In genomic region chr17:36000349-36000748, GRCm38 (mm10) we compare ENCODE assay signal across 20 mouse cellular contexts. TPM values are rescaled to one million over a fixed set of nuclear protein-coding genes. Genes with fewer than 3 reads are reported as not detected.
A peak's percentile ranks its signal among the peaks of the same experiment; 100 is the strongest.
DNase-seq lines count a peak whose midpoint lies in the region; ATAC-seq and TF ChIP-seq lines count a peak whose summit lies in the region.
"Had no signal": no experiment of that assay in that cellular context is flagged by ENCODE, and none has a peak within 500 bp of the region (broad histone marks: within the 10 kb centered on the region; RNA-seq: fewer than 3 reads in every experiment).

No protein-coding gene starts in this region.

- no peak for TF ChIP-seq EP300 in liver, embryonic 14.5 days (IDR thresholded peaks at IDR 0.05; ENCODE audit: low read depth)

- peaks cover 38% of the 10 kb centered on the region for H3K9me3 ChIP-seq in megakaryocyte, embryonic 14.5 days
- peaks cover 13% of the 10 kb centered on the region for H3K9me3 ChIP-seq in liver, embryonic 14.5 days (ENCODE audit: control insufficient read depth, low read length)
- H3K9me3 ChIP-seq: embryonic facial prominence, embryonic 13.5 days; forebrain, embryonic 12.5 days; limb, embryonic 13.5 days; neural tube, embryonic 15.5 days; stomach, embryonic 15.5 days had no signal

- H3K36me3 ChIP-seq in megakaryocyte, embryonic 14.5 days (replicated peaks; ENCODE audit: low read length) = peaks cover 61% of the 10 kb centered on the region
- peaks cover 10% of the 10 kb centered on the region for H3K36me3 ChIP-seq in liver, embryonic 14.5 days (replicated peaks; ENCODE audit: control insufficient read depth, insufficient read depth, low read depth)
- H3K36me3 ChIP-seq in splenic B cell, adult 2 months (ENCODE audit: control insufficient read depth, insufficient read depth, low read length, poor library complexity, severe bottlenecking) = no peaks in the 10 kb centered on the region
- H3K36me3 ChIP-seq: embryonic facial prominence, embryonic 13.5 days; forebrain, embryonic 12.5 days; limb, embryonic 13.5 days; neural tube, embryonic 15.5 days; stomach, embryonic 15.5 days had no signal

- ATAC-seq in megakaryocyte, adult 5-6 weeks (ENCODE audit: poor library complexity, severe bottlenecking) = no peak
- ATAC-seq in liver, embryonic 14.5 days (ENCODE audit: insufficient read depth) = no peak
- ATAC-seq: intestine, postnatal 0 days had no signal

- peak overlapping the region; percentile 47 for H3K4me3 ChIP-seq in megakaryocyte, embryonic 14.5 days (replicated peaks)
- H3K4me3 ChIP-seq in embryonic fibroblast, embryonic 13.5 days (ENCODE audit: insufficient read depth, low read length) = no peak overlapping the region
- H3K4me3 ChIP-seq in liver, embryonic 14.5 days (ENCODE audit: insufficient read depth in 1 of 2, low read depth in 2 of 2, low read length in 2 of 2) = no peak overlapping the region
- H3K4me3 ChIP-seq: embryonic facial prominence, embryonic 13.5 days; forebrain, embryonic 12.5 days; limb, embryonic 13.5 days; neural tube, embryonic 15.5 days; stomach, embryonic 15.5 days had no signal

- peak overlapping the region; percentile 54 for H3K4me2 ChIP-seq in liver, embryonic 14.5 days (ENCODE audit: low read depth)
- H3K4me2 ChIP-seq: embryonic facial prominence, embryonic 13.5 days; forebrain, embryonic 12.5 days; hindbrain, embryonic 14.5 days; limb, embryonic 13.5 days; neural tube, embryonic 15.5 days; stomach, embryonic 15.5 days had no signal

- H3K4me1 ChIP-seq in megakaryocyte, embryonic 14.5 days = peaks cover 65% of the 10 kb centered on the region
- H3K4me1 ChIP-seq in embryonic fibroblast, embryonic 13.5 days (ENCODE audit: control insufficient read depth, insufficient read depth, low read length) = peaks cover 4% of the 10 kb centered on the region
- H3K4me1 ChIP-seq in liver, embryonic 14.5 days (replicated peaks; ENCODE audit: control insufficient read depth in 2 of 2, insufficient read depth in 2 of 2, low read length in 1 of 2) = peaks cover 42 to 57% of the 10 kb centered on the region in 2 experiments

- 74% methylated on average over 4 of the region's 4 CpGs for WGBS in liver, embryonic 14.5 days (ENCODE audit: insufficient replicate concordance)

- H3K27me3 ChIP-seq in megakaryocyte, embryonic 14.5 days (replicated peaks) = no peaks in the 10 kb centered on the region
- H3K27me3 ChIP-seq in liver, embryonic 14.5 days (ENCODE audit: control insufficient read depth, insufficient read depth, low read length) = no peaks in the 10 kb centered on the region
- H3K27me3 ChIP-seq in splenic B cell, adult 2 months (ENCODE audit: control insufficient read depth, insufficient read depth, low read length, poor library complexity, severe bottlenecking) = no peaks in the 10 kb centered on the region
- H3K27me3 ChIP-seq: embryonic facial prominence, embryonic 13.5 days; forebrain, embryonic 12.5 days; limb, embryonic 13.5 days; neural tube, embryonic 15.5 days; Patski; stomach, embryonic 15.5 days had no signal

- no peak for TF ChIP-seq POLR2A in embryonic fibroblast, embryonic 13.5 days (IDR thresholded peaks at IDR 0.05; ENCODE audit: low read depth, low read length)

- no peak for DNase-seq in liver, embryonic 14.5 days (ENCODE audit: low read depth in 3 of 3, low spot score in 3 of 3)
- DNase-seq in splenic B cell, adult 2 months (ENCODE audit: low read depth, low spot score) = peak; percentile 31
- DNase-seq in urinary bladder, postnatal 14 days (ENCODE audit: low spot score) = no peak
- DNase-seq in left cerebral cortex, postnatal 4 days = no peak
- DNase-seq: adrenal gland, postnatal 36 days; cerebellum, adult 9-10 months; gastrocnemius, postnatal 25 days; heart, postnatal 10 days had no signal

- H3K27ac ChIP-seq in embryonic fibroblast, embryonic 13.5 days (ENCODE audit: insufficient read depth, low read length) = peak overlapping the region; percentile 93
- peak overlapping the region; percentile 91 for H3K27ac ChIP-seq in liver, embryonic 14.5 days
- H3K27ac ChIP-seq: embryonic facial prominence, embryonic 13.5 days; forebrain, embryonic 12.5 days; hindbrain, embryonic 14.5 days; kidney, postnatal 0 days; limb, embryonic 13.5 days; neural tube, embryonic 15.5 days; stomach, embryonic 15.5 days had no signal

- TF ChIP-seq CTCF in embryonic fibroblast, embryonic 13.5 days (IDR thresholded peaks at IDR 0.05; ENCODE audit: borderline replicate concordance, insufficient read depth, low read length) = no peak
- no peak for TF ChIP-seq CTCF in liver, embryonic 14.5 days (IDR thresholded peaks at IDR 0.05; ENCODE audit: low read depth)

- H3K9ac ChIP-seq in liver, embryonic 14.5 days (replicated peaks) = peak overlapping the region; percentile 37; the same call in 1 of the 2 replicates
- H3K9ac ChIP-seq: embryonic facial prominence, embryonic 13.5 days; forebrain, embryonic 12.5 days; hindbrain, embryonic 14.5 days; limb, embryonic 13.5 days; neural tube, embryonic 15.5 days; stomach, embryonic 15.5 days had no signal

- intact Hi-C loops in left cerebral cortex, postnatal 4 days (cut with DNase I) = no loop called here

RNA-seq across cellular contexts. Expression of gene H2-T24, which starts 20.0 kb away (rescaled TPM):
- 3.9 TPM in 1 of 2 replicates, not detected in the other for polyA plus RNA-seq in megakaryocyte, embryonic 14.5 days (2012; ENCODE audit: insufficient read depth, low replicate concordance)
- 19.5 and 20.8 TPM in 2 replicates for total RNA-seq in megakaryocyte, adult 5-6 weeks (2015)
- total RNA-seq in megakaryocyte, adult 5-6 weeks (2017) = 85.4 and 88.2 TPM in 2 replicates
- polyA plus RNA-seq in embryonic fibroblast, embryonic 13.5 days (2011; ENCODE audit: insufficient read length, low read depth, missing spikeins) = not detected in 2 replicates
- polyA plus RNA-seq in liver, embryonic 14.5 days (2012; rRNA removed) = 3.2 and 4.3 TPM in 2 replicates
- polyA plus RNA-seq in liver, embryonic 14.5 days (2014; fragmentation: Nextera tagmentation; extraction: Ambion mirVana) = 3.7 and 4.0 TPM in 2 replicates
- under 1 TPM; 0.26 to 0.28 TPM for total RNA-seq in left cerebral cortex, postnatal 4 days (2021)

RNA-seq across cellular contexts. Expression of gene Prr3, which starts 20.3 kb away (rescaled TPM):
- 11.4 and 13.7 TPM in 2 replicates for polyA plus RNA-seq in megakaryocyte, embryonic 14.5 days (2012; ENCODE audit: insufficient read depth, low replicate concordance)
- total RNA-seq in megakaryocyte, adult 5-6 weeks (2015) = 7.5 and 8.9 TPM in 2 replicates
- total RNA-seq in megakaryocyte, adult 5-6 weeks (2017) = 2.8 and 8.5 TPM in 2 replicates
- 30.8 and 31.4 TPM in 2 replicates for polyA plus RNA-seq in embryonic fibroblast, embryonic 13.5 days (2011; ENCODE audit: insufficient read length, low read depth, missing spikeins)
- 5.5 and 6.3 TPM in 2 replicates for polyA plus RNA-seq in liver, embryonic 14.5 days (2012; rRNA removed)
- 3.5 and 4.5 TPM in 2 replicates for polyA plus RNA-seq in liver, embryonic 14.5 days (2014; fragmentation: Nextera tagmentation; extraction: Ambion mirVana)
- 10 to 100 TPM; 82.0 to 84.5 TPM for total RNA-seq in left cerebral cortex, postnatal 4 days (2021)

RNA-seq across cellular contexts. Expression of gene Gnl1, which starts 20.7 kb away (rescaled TPM):
- 63.9 and 75.7 TPM in 2 replicates for polyA plus RNA-seq in megakaryocyte, embryonic 14.5 days (2012; ENCODE audit: insufficient read depth, low replicate concordance)
- total RNA-seq in megakaryocyte, adult 5-6 weeks (2015) = 5.0 and 6.4 TPM in 2 replicates
- total RNA-seq in megakaryocyte, adult 5-6 weeks (2017) = 11.3 and 13.9 TPM in 2 replicates
- 40.0 and 40.9 TPM in 2 replicates for polyA plus RNA-seq in embryonic fibroblast, embryonic 13.5 days (2011; ENCODE audit: insufficient read length, low read depth, missing spikeins)
- 3.9 and 5.2 TPM in 2 replicates for polyA plus RNA-seq in liver, embryonic 14.5 days (2012; rRNA removed)
- polyA plus RNA-seq in liver, embryonic 14.5 days (2014; fragmentation: Nextera tagmentation; extraction: Ambion mirVana) = 4.4 and 5.6 TPM in 2 replicates
- total RNA-seq in left cerebral cortex, postnatal 4 days (2021) = 100 to 1,000 TPM in 1 of 2 experiments, 10 to 100 TPM in 1; 98.2 to 107 TPM

RNA-seq across cellular contexts. Expression of gene Abcf1, which starts 30.8 kb away (rescaled TPM):
- 86.0 and 161 TPM in 2 replicates for polyA plus RNA-seq in megakaryocyte, embryonic 14.5 days (2012; ENCODE audit: insufficient read depth, low replicate concordance)
- 31.8 and 32.7 TPM in 2 replicates for total RNA-seq in megakaryocyte, adult 5-6 weeks (2015)
- 101 and 128 TPM in 2 replicates for total RNA-seq in megakaryocyte, adult 5-6 weeks (2017)
- polyA plus RNA-seq in embryonic fibroblast, embryonic 13.5 days (2011; ENCODE audit: insufficient read length, low read depth, missing spikeins) = 90.7 and 95.8 TPM in 2 replicates
- 35.7 and 49.0 TPM in 2 replicates for polyA plus RNA-seq in liver, embryonic 14.5 days (2012; rRNA removed)
- 39.0 and 49.1 TPM in 2 replicates for polyA plus RNA-seq in liver, embryonic 14.5 days (2014; fragmentation: Nextera tagmentation; extraction: Ambion mirVana)
- total RNA-seq in left cerebral cortex, postnatal 4 days (2021) = 10 to 100 TPM; 95.0 to 97.0 TPM

RNA-seq across cellular contexts. Expression of gene H2-T23, which starts 32.3 kb away (rescaled TPM):
- 13.8 and 44.0 TPM in 2 replicates for polyA plus RNA-seq in megakaryocyte, embryonic 14.5 days (2012; ENCODE audit: insufficient read depth, low replicate concordance)
- 211 and 216 TPM in 2 replicates for total RNA-seq in megakaryocyte, adult 5-6 weeks (2015)
- 185 and 224 TPM in 2 replicates for total RNA-seq in megakaryocyte, adult 5-6 weeks (2017)
- polyA plus RNA-seq in embryonic fibroblast, embryonic 13.5 days (2011; ENCODE audit: insufficient read length, low read depth, missing spikeins) = 15.8 and 21.7 TPM in 2 replicates
- polyA plus RNA-seq in liver, embryonic 14.5 days (2012; rRNA removed) = 24.3 and 29.1 TPM in 2 replicates
- polyA plus RNA-seq in liver, embryonic 14.5 days (2014; fragmentation: Nextera tagmentation; extraction: Ambion mirVana) = 25.5 and 28.8 TPM in 2 replicates
- total RNA-seq in left cerebral cortex, postnatal 4 days (2021) = 1 to 10 TPM; 2.4 to 3.0 TPM
